Mouse (Mus musculus) hindbrain, embryonic 12.5 days (tissue): Measurements from ENCODE around the gene Ift122. TPM values are rescaled to one million over a fixed set of nuclear protein-coding genes. Genes with fewer than 3 reads are reported as not detected.
"Not testable (repeated sequence)": the region's sequence is repeated elsewhere in the genome, so short reads cannot be mapped to it uniquely, and the experiment has no call there.

ENCODE experiments used
- ATAC-seq: fragments of 200-750 bp; cut with Nextera tagmentation; 2 replicates; pipeline ENCODE4 v1.8.0; 2017; ENCODE audit warnings: moderate TSS enrichment; ENCODE audit not compliant: low FRiP score
- H3K27ac ChIP-seq: fragments of 300-500 bp; sonication (generic); 2 replicates; pipeline ENCODE4 v1.5.1; 2016; ENCODE audit warnings: mild to moderate bottlenecking
- H3K27me3 ChIP-seq: fragments of 300-500 bp; sonication (generic); 2 replicates; pipeline ENCODE4 v1.6.1; 2016; ENCODE audit warnings: mild to moderate bottlenecking
- H3K36me3 ChIP-seq: fragments of 300-500 bp; sonication (generic); 2 replicates; pipeline ENCODE4 v1.6.1; 2016; ENCODE audit warnings: mild to moderate bottlenecking
- H3K4me1 ChIP-seq: fragments of 300-500 bp; sonication (generic); 2 replicates; pipeline ENCODE4 v1.6.1; 2016
- H3K4me2 ChIP-seq: fragments of 300-500 bp; sonication (generic); replicated peaks from 2 replicates; pipeline ENCODE4 v1.6.1; 2016; ENCODE audit warnings: mild to moderate bottlenecking
- H3K4me3 ChIP-seq: fragments of 300-500 bp; sonication (generic); 2 replicates; pipeline ENCODE4 v1.5.1; 2016; ENCODE audit warnings: mild to moderate bottlenecking
- H3K9ac ChIP-seq: fragments of 300-500 bp; sonication (generic); 2 replicates; pipeline ENCODE4 v1.6.1; 2016; ENCODE audit warnings: mild to moderate bottlenecking, moderate library complexity
- H3K9me3 ChIP-seq: fragments of 300-500 bp; sonication (generic); replicated peaks from 2 replicates; pipeline ENCODE4 v1.6.1; 2016; ENCODE audit warnings: mild to moderate bottlenecking
- WGBS: fragments of 180-500 bp; shearing (Covaris S2); methylation state at CpG from one replicate; pipeline ENCODE4 v1.1.7; 2016; 5-methylcytosine and 5-hydroxymethylcytosine counted together
- polyA plus RNA-seq: library from polyadenylated mRNA; unstranded; fragments of >200 nt; fragmentation: Nextera tagmentation; extraction: Ambion mirVana; gene quantifications from 2 replicates; pipeline ENCODE4 v1.2.1, GENCODE M21; 2016

Ift122 gene
- polyA plus RNA-seq, 1 experiment from 2014 or later, result 31.5 TPM

DNA sequence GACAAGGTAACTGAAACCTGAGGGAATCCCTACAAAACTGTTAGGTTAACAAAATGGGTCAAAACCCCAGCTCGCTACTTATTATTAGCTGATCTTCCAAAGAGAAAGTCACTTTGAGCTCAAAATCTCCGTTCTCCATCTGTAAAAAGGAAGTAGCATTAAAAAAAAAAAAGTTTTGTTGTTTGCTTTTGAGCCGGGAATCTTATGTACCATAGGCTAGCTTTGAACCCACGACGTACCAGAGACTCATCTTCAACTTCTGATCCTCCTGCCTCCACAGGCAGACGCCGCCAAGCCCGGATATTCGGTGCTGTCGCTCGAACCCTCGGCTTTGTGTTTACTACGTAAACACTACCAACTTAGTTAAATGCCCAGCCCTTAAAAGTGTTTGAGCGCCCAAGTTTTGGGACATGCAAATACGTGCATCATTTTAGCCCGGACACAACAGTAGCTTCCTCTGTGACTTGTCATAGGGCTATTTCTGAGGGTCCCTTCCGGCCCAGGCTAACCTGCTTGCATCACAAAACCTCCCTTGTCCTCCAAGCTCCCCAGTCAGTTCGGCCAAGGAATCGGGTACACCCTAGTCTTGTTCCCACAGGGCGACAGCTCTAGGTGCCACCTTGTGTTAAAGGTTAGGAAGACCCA, 702 bp upstream of the Ift122 start:
- Histone ChIP-seq H3K27me3 (no peaks in the 10 kb centered on the region), H3K4me2 (peak overlapping the region; percentile 78), H3K9me3 (no peaks in the 10 kb centered on the region), H3K27ac (peak overlapping the region; percentile 82), H3K36me3 (peaks cover 8% of the 10 kb centered on the region; the same call in 1 of the 2 replicates), H3K4me3 (peak overlapping the region; percentile 52), H3K4me1 (peaks cover 16% of the 10 kb centered on the region), H3K9ac (peak overlapping the region; percentile 63)
- ATAC-seq, result no peak; the same call in 1 of the 2 replicates
- 7% methylated on average over 20 of the region's 20 CpGs for WGBS

DNA sequence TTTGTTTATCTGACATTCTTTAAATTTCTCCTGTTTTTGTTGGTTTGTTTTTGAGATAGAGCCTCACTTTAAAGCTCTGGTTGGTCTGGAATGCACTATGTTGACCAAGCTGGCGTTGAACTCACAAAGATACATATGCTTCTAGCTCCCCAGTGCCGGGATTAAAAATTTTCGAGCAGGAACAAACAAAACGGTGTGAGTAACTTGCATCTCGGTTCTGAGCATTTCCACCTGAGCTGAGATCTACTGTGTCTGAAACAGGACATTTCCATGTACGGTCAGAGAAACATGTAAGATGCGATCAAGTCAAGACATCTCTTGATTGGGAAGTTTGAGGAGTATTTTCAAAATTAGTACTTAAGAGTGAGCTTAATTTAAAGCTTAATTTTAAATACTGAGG, 715 bp downstream of the Ift122 start:
- no peaks in the 10 kb centered on the region for H3K27me3 ChIP-seq
- H3K9me3 ChIP-seq, result no peaks in the 10 kb centered on the region
- H3K4me3 ChIP-seq, result peak overlapping the region; percentile 52
- peaks cover 16% of the 10 kb centered on the region for H3K4me1 ChIP-seq
- 47% methylated on average over 7 of the region's 7 CpGs for WGBS
- peaks cover 1% of the 10 kb centered on the region; the same call in 1 of the 2 replicates for H3K36me3 ChIP-seq
- peak overlapping the region; percentile 78 for H3K4me2 ChIP-seq
- peak overlapping the region; percentile 83 for H3K27ac ChIP-seq
- no peak for ATAC-seq
- peak overlapping the region; percentile 61 for H3K9ac ChIP-seq

DNA sequence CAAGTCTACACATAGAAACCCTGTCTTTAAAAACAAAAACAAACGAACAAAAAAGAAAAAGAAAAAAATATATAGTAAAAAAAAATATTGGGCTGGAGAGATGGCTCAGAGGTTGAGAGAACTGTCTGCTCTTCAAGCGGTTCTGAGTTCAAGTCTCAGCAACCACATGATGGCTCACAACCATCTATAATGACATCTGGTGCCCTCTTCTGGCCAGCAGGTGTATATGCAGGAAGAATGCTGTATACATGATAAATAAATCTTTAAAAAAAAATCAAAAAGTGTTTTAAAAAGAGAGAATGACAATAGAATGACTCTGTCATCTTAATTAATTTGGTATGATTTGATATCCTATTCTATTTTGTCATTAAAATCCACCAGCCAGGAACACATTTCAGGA, 1.2 kb downstream of the Ift122 start:
- H3K27me3 ChIP-seq, result no peaks in the 10 kb centered on the region
- H3K4me3 ChIP-seq, result no peak overlapping the region

DNA sequence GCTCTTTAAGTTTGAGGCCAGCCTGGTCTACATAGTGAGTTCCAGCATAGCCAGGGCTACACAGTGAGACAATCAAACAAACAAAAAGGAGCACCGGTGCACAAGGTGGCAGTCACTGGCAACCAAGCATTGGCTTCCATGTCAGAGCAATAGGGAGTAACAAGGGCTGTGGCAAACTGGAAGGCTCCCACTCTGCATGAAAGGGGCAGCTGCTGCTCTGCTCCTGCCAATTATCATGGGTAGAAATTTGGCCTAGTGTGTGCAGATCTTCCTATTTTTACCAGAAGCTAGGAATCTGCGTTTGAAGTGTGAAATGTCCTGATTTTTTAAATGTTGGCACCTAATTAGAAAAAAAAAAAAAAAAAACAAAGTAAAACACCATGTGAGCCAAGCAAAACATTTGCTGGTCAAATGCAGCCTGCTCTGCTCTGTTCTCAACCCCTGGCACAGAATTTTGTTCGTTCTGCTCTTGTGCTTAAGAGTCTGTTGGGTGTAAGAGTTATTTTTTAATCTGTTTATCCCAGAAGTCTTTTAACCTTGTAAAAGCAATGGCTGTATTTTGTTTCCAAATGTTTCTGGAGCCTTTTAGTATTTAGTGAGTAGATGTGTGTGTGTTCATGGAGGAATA, 2.6 kb downstream of the Ift122 start:
- no peak for ATAC-seq
- peaks cover 16% of the 10 kb centered on the region for H3K4me1 ChIP-seq
- no peaks in the 10 kb centered on the region for H3K9me3 ChIP-seq
- H3K27ac ChIP-seq, result no peak overlapping the region
- no peak overlapping the region for H3K9ac ChIP-seq
- H3K27me3 ChIP-seq, result no peaks in the 10 kb centered on the region
- H3K36me3 ChIP-seq, result no peaks in the 10 kb centered on the region
- no peak overlapping the region for H3K4me2 ChIP-seq
- 87% methylated on average over 3 of the region's 3 CpGs for WGBS
- H3K4me3 ChIP-seq, result no peak overlapping the region

More for the DNA sequence above, 1.2 kb downstream of the Ift122 start:
- ATAC-seq, result no peak
- H3K36me3 ChIP-seq, result no peaks in the 10 kb centered on the region
- WGBS, result 70% methylated on average over 2 of the region's 2 CpGs
- H3K4me1 ChIP-seq, result peaks cover 16% of the 10 kb centered on the region
- H3K4me2 ChIP-seq, result no peak overlapping the region
- H3K9ac ChIP-seq, result no peak overlapping the region
- no peaks in the 10 kb centered on the region for H3K9me3 ChIP-seq
- no peak overlapping the region for H3K27ac ChIP-seq

GRCm38 (mm10) chr6:115856361-115856745, 3.1 kb downstream of the Ift122 start:
- H3K9ac ChIP-seq, result no peak overlapping the region
- no peak overlapping the region for H3K4me3 ChIP-seq
- ATAC-seq, result no peak
- H3K4me2 ChIP-seq, result no peak overlapping the region
- no peak overlapping the region for H3K27ac ChIP-seq
- no peaks in the 10 kb centered on the region for H3K9me3 ChIP-seq
- 82% methylated on average over 4 of the region's 4 CpGs for WGBS
- H3K4me1 ChIP-seq, result peaks cover 16% of the 10 kb centered on the region
- H3K36me3 ChIP-seq, result no peaks in the 10 kb centered on the region
- no peaks in the 10 kb centered on the region for H3K27me3 ChIP-seq

DNA sequence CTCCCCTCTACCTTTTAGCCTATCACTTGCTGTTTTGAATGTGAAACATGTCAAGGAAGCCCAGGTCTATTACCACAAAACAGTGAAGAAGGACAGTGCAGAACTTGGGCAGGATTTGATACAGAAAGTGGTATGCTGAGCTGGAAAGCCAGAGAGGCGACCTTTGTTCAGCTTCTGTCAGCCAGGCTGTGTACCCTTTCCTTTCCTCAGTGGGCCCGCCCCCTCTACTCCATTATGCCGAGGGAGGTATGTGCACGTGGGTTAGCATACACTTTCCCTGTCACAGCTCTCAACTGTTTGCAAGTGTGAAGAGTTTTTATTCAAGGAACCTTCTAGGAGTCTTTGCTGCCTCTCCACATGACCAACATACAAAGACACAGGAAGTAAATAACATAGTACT, 6.0 kb downstream of the Ift122 start:
- ATAC-seq, result no peak
- Histone ChIP-seq H3K9me3 (no peaks in the 10 kb centered on the region), H3K36me3 (0 out of 2 replicates have a peak, but pooled peaks cover 5% of the 10 kb centered on the region), H3K27ac (no peak overlapping the region), H3K27me3 (no peaks in the 10 kb centered on the region), H3K4me1 (peaks cover 4% of the 10 kb centered on the region; the same call in 1 of the 2 replicates), H3K9ac (no peak overlapping the region), H3K4me2 (no peak overlapping the region), H3K4me3 (no peak overlapping the region)
- 65% methylated on average over 4 of the region's 4 CpGs for WGBS

DNA sequence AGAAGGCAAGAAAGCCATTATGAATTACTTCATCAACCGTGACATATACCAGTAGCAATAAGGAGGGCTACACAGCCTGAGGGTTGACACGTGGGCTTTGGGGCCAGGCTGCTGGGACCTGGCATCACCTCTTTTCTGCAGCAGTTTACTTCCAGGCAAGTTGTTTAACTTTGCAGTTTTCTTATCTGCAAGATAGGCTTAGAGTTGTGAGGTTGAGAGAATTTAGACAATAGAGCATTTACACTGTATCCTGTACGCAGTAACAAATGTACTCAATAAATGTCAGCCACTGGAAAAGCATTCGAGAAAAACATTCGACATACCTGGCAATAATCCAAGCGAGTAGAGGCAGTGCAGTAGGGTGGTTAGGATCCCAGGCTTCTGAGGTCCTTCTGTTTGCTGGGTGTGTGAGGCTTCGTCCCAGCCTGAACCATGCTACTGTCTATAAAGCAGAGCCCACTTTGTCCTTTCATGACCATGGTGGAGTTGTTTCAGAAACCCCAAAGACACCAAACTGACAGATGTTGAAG, 6.8 kb downstream of the Ift122 start:
- H3K4me3 ChIP-seq, result no peak overlapping the region
- H3K36me3 ChIP-seq, result peaks cover 11% of the 10 kb centered on the region; the same call in 1 of the 2 replicates
- H3K9me3 ChIP-seq, result no peaks in the 10 kb centered on the region
- peaks cover 4% of the 10 kb centered on the region; the same call in 1 of the 2 replicates for H3K4me1 ChIP-seq
- no peak overlapping the region for H3K4me2 ChIP-seq
- H3K27ac ChIP-seq, result no peak overlapping the region
- no peaks in the 10 kb centered on the region for H3K27me3 ChIP-seq
- no peak overlapping the region for H3K9ac ChIP-seq
- WGBS, result 80% methylated on average over 7 of the region's 7 CpGs
- ATAC-seq, result no peak

GRCm38 (mm10) chr6:115863340-115863841, 10.1 kb downstream of the Ift122 start:
- Histone ChIP-seq H3K4me1 (no peaks in the 10 kb centered on the region), H3K4me3 (no peak overlapping the region), H3K4me2 (no peak overlapping the region), H3K9ac (no peak overlapping the region), H3K9me3 (no peaks in the 10 kb centered on the region), H3K27me3 (no peaks in the 10 kb centered on the region), H3K36me3 (peaks cover 15% of the 10 kb centered on the region; the same call in 1 of the 2 replicates), H3K27ac (no peak overlapping the region)
- 70% methylated on average over 7 of the region's 7 CpGs for WGBS
- ATAC-seq, result no peak

GRCm38 (mm10) chr6:115865246-115865645, 12.0 kb downstream of the Ift122 start:
- H3K4me1 ChIP-seq, result no peaks in the 10 kb centered on the region
- H3K27me3 ChIP-seq, result no peaks in the 10 kb centered on the region
- no peaks in the 10 kb centered on the region for H3K9me3 ChIP-seq
- H3K9ac ChIP-seq, result no peak overlapping the region
- no peak overlapping the region for H3K4me2 ChIP-seq
- WGBS, result 94% methylated on average over 4 of the region's 4 CpGs
- H3K36me3 ChIP-seq, result peaks cover 15% of the 10 kb centered on the region; the same call in 1 of the 2 replicates
- no peak overlapping the region for H3K4me3 ChIP-seq
- no peak for ATAC-seq
- no peak overlapping the region for H3K27ac ChIP-seq

- not testable (repeated sequence) for H3K9ac ChIP-seq, H3K27me3 ChIP-seq, H3K4me3 ChIP-seq, H3K4me2 ChIP-seq, ATAC-seq, H3K9me3 ChIP-seq, H3K27ac ChIP-seq, H3K4me1 ChIP-seq
- peaks cover 15% of the 10 kb centered on the region; the same call in 1 of the 2 replicates for H3K36me3 ChIP-seq
- WGBS, result no CpG with 5 or more reads among the region's 3 CpGs
These were observed 13.9 kb downstream of the Ift122 start for GRCm38 (mm10) chr6:115867157-115867556.

GRCm38 (mm10) chr6:115871318-115871717, 18.0 kb downstream of the Ift122 start:
- not testable (repeated sequence) for H3K9ac ChIP-seq, H3K27me3 ChIP-seq, H3K27ac ChIP-seq, H3K4me3 ChIP-seq, H3K4me1 ChIP-seq, ATAC-seq, H3K9me3 ChIP-seq, H3K4me2 ChIP-seq, H3K36me3 ChIP-seq
- no CpG with 5 or more reads among the region's 3 CpGs for WGBS

DNA sequence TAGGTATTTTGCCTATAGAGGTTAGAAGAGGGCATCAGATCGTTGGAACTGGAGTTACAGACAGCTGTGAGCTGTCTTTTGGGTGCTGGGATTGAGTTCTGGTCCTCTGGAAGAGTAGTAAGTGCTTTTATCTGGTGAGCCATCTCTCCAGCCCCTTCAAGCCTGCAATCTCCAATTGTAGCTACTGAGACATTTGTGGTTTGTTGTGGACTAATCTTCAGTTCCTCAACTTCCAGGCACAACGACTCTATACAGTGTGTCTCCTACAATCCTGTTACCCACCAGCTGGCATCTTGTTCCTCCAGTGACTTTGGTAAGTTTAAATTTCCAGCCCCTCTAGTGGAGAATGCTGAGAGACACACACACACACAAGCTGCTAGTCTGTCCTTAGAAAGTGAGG, 24.0 kb downstream of the Ift122 start:
- no peak overlapping the region for H3K4me2 ChIP-seq
- H3K36me3 ChIP-seq, result peaks cover 40% of the 10 kb centered on the region
- no peaks in the 10 kb centered on the region for H3K9me3 ChIP-seq
- H3K4me1 ChIP-seq, result no peaks in the 10 kb centered on the region
- H3K9ac ChIP-seq, result no peak overlapping the region
- H3K27ac ChIP-seq, result no peak overlapping the region
- 94% methylated on average over 2 of the region's 2 CpGs for WGBS
- no peaks in the 10 kb centered on the region for H3K27me3 ChIP-seq
- ATAC-seq, result no peak
- H3K4me3 ChIP-seq, result no peak overlapping the region
